Mouse (Mus musculus) liver, postnatal 0 days (tissue): ENCODE results near the gene Treml4.

Source experiments
- CTCF ChIP-seq: sonication (generic); IDR thresholded peaks from 2 replicates; pipeline ENCODE4 v1.5.1; 2016; ENCODE audit warnings: antibody characterized with exemption, low read depth
- EP300 ChIP-seq: IDR thresholded peaks from 2 replicates; pipeline ENCODE4 v1.6.1; 2016; ENCODE audit warnings: antibody characterized with exemption, low read depth, mild to moderate bottlenecking

GRCm38 (mm10) chr17:48321279-48321678, 57.2 kb downstream of the Treml4 start:
- TF ChIP-seq CTCF: no peak
- TF ChIP-seq EP300: no peak
